Mouse (Mus musculus): ENCODE data around the gene Card19.

- TF ChIP-seq CTCF (IDR thresholded peaks at IDR 0.05; ENCODE audit: low read depth), result no peak
- TF ChIP-seq EP300 (IDR thresholded peaks at IDR 0.05; ENCODE audit: low read depth), result no peak
These were observed 1.1 kb upstream of the Card19 start for GRCm38 (mm10) chr13:49216808-49217561.

Measured in liver, embryonic 14.5 days (tissue).